In genomic region chr11:50376911-50377891, GRCm38 (mm10) we compare ENCODE assay signal across 8 mouse cellular contexts. TPM values are rescaled to one million over a fixed set of nuclear protein-coding genes. Genes with fewer than 3 reads are reported as not detected.
DNase-seq lines count a peak whose midpoint lies in the region; ATAC-seq lines count a peak whose summit lies in the region.

TSS of gene Hnrnph1 (plus strand) at chr11:50376990.

- DNase-seq in adipocyte (ENCODE audit: low spot score) = peak; percentile 99
- peak; percentile 98 for DNase-seq in embryo, embryonic 10 days (ENCODE audit: low spot score)
- DNase-seq in gastrocnemius, postnatal 10 days = peak; percentile 99
- DNase-seq in induced T-regulatory cell, adult 2 months (ENCODE audit: low read depth) = peak; percentile 100
- peak; percentile 97 to 99 for DNase-seq in left cerebral cortex, adult 9 months (ENCODE audit: low spot score in 2 of 2)
- peak; percentile 99 for DNase-seq in right cerebral cortex, postnatal 14 days
- DNase-seq in urinary bladder, postnatal 36 days (ENCODE audit: low spot score in 2 of 2) = peak; percentile 98 to 99

- peak; percentile 73 for ATAC-seq in megakaryocyte progenitor cell, adult 5-6 weeks (replicated peaks; ENCODE audit: poor library complexity)

RNA-seq across cellular contexts. Expression of gene Hnrnph1, which starts in this region (rescaled TPM):
- 100 to 1,000 TPM; 123 to 164 TPM for total RNA-seq in gastrocnemius, postnatal 10 days (2021)
- total RNA-seq in megakaryocyte progenitor cell, adult 5-6 weeks (2015) = 748 and 912 TPM in 2 replicates
- 703 and 864 TPM in 2 replicates for total RNA-seq in megakaryocyte progenitor cell, adult 5-6 weeks (2017)

Comparison
In these comparisons a context has a peak if more than half of its experiments do, and no peak if none do; other contexts are left out.
1. Peak in every context shown above with its lines: DNase-seq and ATAC-seq.
2. RNA of gene Hnrnph1 (total RNA-seq): 703 to 912 TPM in megakaryocyte progenitor cell, adult 5-6 weeks; 123 to 164 TPM in gastrocnemius, postnatal 10 days; every median in the first group is over 4 times any median in the second.